Mouse (Mus musculus): ENCODE results near the gene Sel1l3.

The Sel1l3 gene

GRCm38 (mm10) chr5:53078453-53078852, 135.3 kb downstream of the Sel1l3 start:
- no peak for DNase-seq

- DNase-seq: no peak
These were observed 139.2 kb downstream of the Sel1l3 start for GRCm38 (mm10) chr5:53074553-53074952.

- DNase-seq: no peak
These were observed 152.1 kb downstream of the Sel1l3 start for GRCm38 (mm10) chr5:53061532-53062130.
